Mouse (Mus musculus) forebrain, embryonic 13.5 days (tissue): Measurements from ENCODE around the gene Tecpr1. TPM values are rescaled to one million over a fixed set of nuclear protein-coding genes. Genes with fewer than 3 reads are reported as not detected.
A peak's percentile ranks its signal among the peaks of the same experiment; 100 is the strongest.

Source experiments
- ATAC-seq: fragments of 200-750 bp; cut with Nextera tagmentation; 2 replicates; pipeline ENCODE4 v1.8.0; 2017
- H3K27ac ChIP-seq: fragments of 300-500 bp; sonication (generic); 2 replicates; pipeline ENCODE4 v1.5.1; 2015; ENCODE audit warnings: inconsistent platforms, mild to moderate bottlenecking, moderate library complexity
- H3K27me3 ChIP-seq: fragments of 300-500 bp; sonication (generic); 2 replicates; pipeline ENCODE4 v1.6.1; 2015; ENCODE audit warnings: mild to moderate bottlenecking, inconsistent platforms
- H3K36me3 ChIP-seq: fragments of 300-500 bp; sonication (generic); 2 replicates; pipeline ENCODE4 v1.6.1; 2015; ENCODE audit warnings: mild to moderate bottlenecking, inconsistent platforms; ENCODE audit not compliant: poor library complexity, severe bottlenecking
- H3K4me1 ChIP-seq: fragments of 300-500 bp; sonication (generic); 2 replicates; pipeline ENCODE4 v1.6.1; 2015; ENCODE audit warnings: inconsistent platforms
- H3K4me2 ChIP-seq: fragments of 300-500 bp; sonication (generic); 2 replicates; pipeline ENCODE4 v1.6.1; 2015; ENCODE audit warnings: inconsistent platforms, mild to moderate bottlenecking, moderate library complexity
- H3K4me3 ChIP-seq: fragments of 300-500 bp; sonication (generic); 2 replicates; pipeline ENCODE4 v1.5.1; 2015; ENCODE audit warnings: mild to moderate bottlenecking, inconsistent platforms
- H3K9ac ChIP-seq: fragments of 300-500 bp; sonication (generic); 2 replicates; pipeline ENCODE4 v1.6.1; 2015; ENCODE audit warnings: mild to moderate bottlenecking, inconsistent platforms
- H3K9me3 ChIP-seq: fragments of 300-500 bp; sonication (generic); replicated peaks from 2 replicates; pipeline ENCODE4 v1.6.1; 2016; ENCODE audit warnings: inconsistent platforms
- WGBS: fragments of 180-500 bp; shearing (Covaris S2); methylation state at CpG from one replicate; pipeline ENCODE4 v1.1.7; 2015; 5-methylcytosine and 5-hydroxymethylcytosine counted together
- polyA plus RNA-seq: library from polyadenylated mRNA; unstranded; fragments of >200 nt; fragmentation: Nextera tagmentation; extraction: Ambion mirVana; gene quantifications from 2 replicates; pipeline ENCODE4 v1.2.1, GENCODE M21; 2015

The Tecpr1 gene
- polyA plus RNA-seq, 1 experiment from 2014 or later, result 39.7 TPM

DNA sequence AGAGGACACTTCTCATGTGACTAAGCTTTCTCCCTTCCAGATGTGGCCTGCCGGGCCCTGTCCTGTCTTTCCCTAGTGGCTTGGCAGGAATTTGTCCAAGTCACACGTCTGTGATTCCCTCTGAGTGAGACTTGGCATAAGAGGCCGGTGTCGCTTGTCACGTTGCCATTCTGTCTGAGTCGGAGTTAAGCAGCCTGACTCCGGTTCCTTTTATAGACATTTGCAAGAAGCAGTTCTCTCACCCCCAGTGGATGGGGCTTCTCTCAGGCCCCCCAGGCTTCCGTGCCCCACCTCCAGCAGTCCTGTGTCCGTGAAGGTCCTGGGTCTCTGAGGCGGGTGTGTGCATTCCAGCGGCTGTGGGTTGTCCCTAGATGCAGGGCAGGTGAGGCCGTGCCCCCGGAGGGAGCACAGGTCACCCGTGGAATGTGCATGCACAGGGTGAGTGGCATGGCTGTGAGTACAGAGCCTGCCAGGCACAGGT lies 34.8 kb upstream of the Tecpr1 start:
- peaks cover 57% of the 10 kb centered on the region for H3K4me1 ChIP-seq
- H3K9me3 ChIP-seq, result no peaks in the 10 kb centered on the region
- H3K4me2 ChIP-seq, result peak overlapping the region; percentile 83
- 39% methylated on average over 14 of the region's 14 CpGs for WGBS
- no peaks in the 10 kb centered on the region for H3K27me3 ChIP-seq
- H3K4me3 ChIP-seq, result peak overlapping the region; percentile 98
- no peak for ATAC-seq
- peaks cover 30% of the 10 kb centered on the region for H3K36me3 ChIP-seq
- no peak overlapping the region for H3K27ac ChIP-seq
- peak overlapping the region; percentile 96 for H3K9ac ChIP-seq

DNA sequence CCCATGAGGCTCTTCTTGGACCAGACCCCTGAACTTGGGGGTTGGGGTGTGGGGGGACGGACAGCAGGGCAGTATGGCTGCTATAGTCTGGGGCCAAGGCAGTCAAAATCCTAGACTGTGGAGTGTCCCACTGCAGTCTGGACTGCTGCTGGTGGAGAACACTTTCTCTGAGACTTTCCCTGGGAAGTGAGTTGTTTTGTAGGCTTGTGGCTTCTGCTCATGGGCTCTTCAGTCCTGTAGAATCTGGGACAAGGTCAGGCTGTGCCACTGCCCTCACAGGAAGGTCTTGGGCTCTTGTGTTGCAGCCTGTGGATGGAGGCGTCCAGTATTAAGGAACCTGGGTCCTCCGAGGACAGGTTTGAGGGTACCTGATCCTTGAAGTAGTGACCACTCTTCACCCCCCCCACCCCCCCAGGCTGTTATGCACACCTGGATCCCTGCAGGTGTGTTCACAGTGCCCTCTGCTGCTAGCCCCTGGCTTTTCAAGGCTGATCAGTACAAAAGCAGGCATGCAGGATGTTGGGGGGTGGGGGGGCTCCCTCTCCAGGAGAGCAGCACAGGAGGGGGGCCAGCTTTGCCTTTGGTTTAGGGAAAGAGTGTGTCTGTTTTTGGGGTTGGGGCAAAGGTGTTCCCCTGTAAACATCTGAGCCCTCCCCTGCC lies 34.2 kb upstream of the Tecpr1 start:
- peak overlapping the region; percentile 83 for H3K4me2 ChIP-seq
- peak overlapping the region; percentile 98 for H3K4me3 ChIP-seq
- no peak for ATAC-seq
- no peaks in the 10 kb centered on the region for H3K27me3 ChIP-seq
- WGBS, result 78% methylated on average over 3 of the region's 3 CpGs
- peak overlapping the region; percentile 96 for H3K9ac ChIP-seq
- H3K4me1 ChIP-seq, result peaks cover 54% of the 10 kb centered on the region
- H3K9me3 ChIP-seq, result no peaks in the 10 kb centered on the region
- 0 out of 2 replicates have a peak overlapping the region, but pooled peaks have one; percentile 85 for H3K27ac ChIP-seq
- peaks cover 29% of the 10 kb centered on the region for H3K36me3 ChIP-seq

GRCm38 (mm10) chr5:144256888-144257287 lies 33.5 kb upstream of the Tecpr1 start:
- H3K27me3 ChIP-seq, result no peaks in the 10 kb centered on the region
- H3K9ac ChIP-seq, result peak overlapping the region; percentile 96
- H3K4me2 ChIP-seq, result peak overlapping the region; percentile 83
- 40% methylated on average over 1 of the region's 1 CpGs for WGBS
- peaks cover 54% of the 10 kb centered on the region for H3K4me1 ChIP-seq
- peak overlapping the region; percentile 98 for H3K4me3 ChIP-seq
- no peaks in the 10 kb centered on the region for H3K9me3 ChIP-seq
- peaks cover 28% of the 10 kb centered on the region for H3K36me3 ChIP-seq
- peak overlapping the region; percentile 85; the same call in 1 of the 2 replicates for H3K27ac ChIP-seq
- ATAC-seq, result no peak

GRCm38 (mm10) chr5:144256541-144256870 lies 33.1 kb upstream of the Tecpr1 start:
- no peak for ATAC-seq
- Histone ChIP-seq H3K9ac (peak overlapping the region; percentile 96), H3K4me3 (peak overlapping the region; percentile 98), H3K36me3 (peaks cover 24% of the 10 kb centered on the region), H3K9me3 (no peaks in the 10 kb centered on the region), H3K4me1 (peaks cover 51% of the 10 kb centered on the region), H3K27ac (peak overlapping the region; percentile 85), H3K4me2 (peak overlapping the region; percentile 83), H3K27me3 (no peaks in the 10 kb centered on the region)
- 5% methylated on average over 7 of the region's 7 CpGs for WGBS

DNA sequence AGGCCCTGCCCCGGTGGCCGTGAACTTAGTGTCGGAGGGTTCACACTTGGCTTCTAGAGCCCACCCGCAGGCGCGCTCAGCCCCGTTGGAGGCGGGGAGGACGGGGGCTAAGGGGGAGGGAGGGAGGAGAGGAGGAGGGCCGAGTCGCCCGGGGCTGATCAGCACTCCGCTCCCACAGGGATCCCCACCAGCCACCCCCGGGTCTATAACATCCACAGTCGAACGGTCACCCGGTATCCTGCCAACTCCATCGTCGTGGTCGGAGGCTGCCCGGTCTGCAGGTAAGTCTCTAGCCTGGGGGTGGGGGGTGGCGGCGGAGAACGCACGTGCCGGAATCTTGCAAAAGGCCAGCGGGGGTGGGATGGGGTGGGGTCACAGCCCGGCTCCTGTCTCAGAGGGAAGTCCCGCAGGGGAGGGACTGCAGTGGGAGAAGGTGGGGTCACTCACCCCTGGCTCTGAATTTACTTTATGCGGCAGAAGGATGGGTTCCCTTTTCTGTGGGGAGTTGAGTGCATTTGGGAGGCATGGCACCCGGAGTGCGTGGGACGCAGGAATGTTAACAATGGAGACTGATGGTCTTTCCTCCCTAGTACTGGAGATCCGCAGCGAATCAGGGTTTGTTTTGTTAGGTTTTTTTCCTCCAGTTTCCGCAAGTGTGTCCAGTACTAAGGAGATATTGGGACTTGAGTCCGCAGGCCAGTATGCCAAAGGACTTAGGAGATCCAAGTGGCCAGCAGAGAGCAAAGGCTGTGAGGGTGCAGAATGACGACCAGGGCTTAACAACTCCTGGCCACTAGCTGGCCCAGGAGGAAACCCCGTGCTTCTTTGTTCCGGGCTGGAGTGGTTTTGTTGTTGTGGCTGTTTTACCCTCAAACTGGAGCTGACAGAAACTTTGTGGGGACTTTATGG lies 32.5 kb upstream of the Tecpr1 start:
- Histone ChIP-seq H3K27me3 (no peaks in the 10 kb centered on the region), H3K4me1 (peaks cover 49% of the 10 kb centered on the region), H3K36me3 (peaks cover 20% of the 10 kb centered on the region), H3K4me3 (peak overlapping the region; percentile 98), H3K9me3 (no peaks in the 10 kb centered on the region), H3K27ac (peak overlapping the region; percentile 85), H3K9ac (peak overlapping the region; percentile 96), H3K4me2 (peak overlapping the region; percentile 83)
- under 1% methylated on average over 27 of the region's 40 CpGs for WGBS
- peak; percentile 73 for ATAC-seq

DNA sequence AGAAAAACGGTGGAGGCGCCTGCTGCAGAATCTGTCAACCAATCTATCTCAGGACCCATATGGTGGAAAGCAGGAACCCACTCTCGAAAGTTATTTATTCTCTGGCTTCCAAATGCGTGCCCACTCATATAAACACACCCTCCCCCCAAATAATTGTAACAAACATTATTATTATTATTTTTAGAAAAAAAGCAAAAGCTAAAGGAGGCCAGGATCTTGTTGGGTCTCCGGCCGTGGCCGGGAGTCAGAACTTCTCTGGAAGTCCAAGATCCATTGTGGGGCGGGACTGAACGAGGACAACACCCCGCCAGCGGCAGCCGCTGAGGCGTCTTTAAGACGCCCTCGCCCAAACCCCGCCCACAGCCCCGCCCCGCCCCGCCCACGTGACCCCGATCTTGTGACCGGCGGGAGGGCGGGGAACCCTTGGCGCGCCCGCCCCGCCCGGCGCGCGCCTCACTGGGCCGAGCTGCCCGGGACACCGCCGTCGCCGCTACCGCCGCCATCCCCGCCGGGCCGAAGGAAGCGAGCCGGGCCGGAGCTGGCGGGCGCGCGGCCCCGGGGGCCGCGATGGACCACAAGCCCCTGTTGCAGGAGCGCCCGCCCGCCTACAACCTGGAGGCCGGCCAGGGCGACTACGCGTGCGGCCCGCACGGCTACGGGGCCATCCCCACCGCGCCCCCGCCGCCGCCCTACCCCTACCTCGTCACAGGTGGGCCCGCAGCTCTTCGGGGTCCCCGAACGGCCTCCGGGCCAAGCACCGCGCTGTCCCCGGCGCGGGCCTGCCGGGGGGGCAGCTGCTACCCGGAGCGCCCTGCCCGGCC lies 31.6 kb upstream of the Tecpr1 start:
- H3K4me2 ChIP-seq, result peak overlapping the region; percentile 83
- WGBS, result 1% methylated on average over 30 of the region's 84 CpGs
- H3K4me1 ChIP-seq, result peaks cover 47% of the 10 kb centered on the region
- peak overlapping the region; percentile 98 for H3K4me3 ChIP-seq
- peaks cover 3% of the 10 kb centered on the region; the same call in 1 of the 2 replicates for H3K9me3 ChIP-seq
- H3K9ac ChIP-seq, result peak overlapping the region; percentile 96
- H3K27ac ChIP-seq, result peak overlapping the region; percentile 85
- H3K36me3 ChIP-seq, result peaks cover 11% of the 10 kb centered on the region
- ATAC-seq, result peak; percentile 87
- H3K27me3 ChIP-seq, result no peaks in the 10 kb centered on the region

DNA sequence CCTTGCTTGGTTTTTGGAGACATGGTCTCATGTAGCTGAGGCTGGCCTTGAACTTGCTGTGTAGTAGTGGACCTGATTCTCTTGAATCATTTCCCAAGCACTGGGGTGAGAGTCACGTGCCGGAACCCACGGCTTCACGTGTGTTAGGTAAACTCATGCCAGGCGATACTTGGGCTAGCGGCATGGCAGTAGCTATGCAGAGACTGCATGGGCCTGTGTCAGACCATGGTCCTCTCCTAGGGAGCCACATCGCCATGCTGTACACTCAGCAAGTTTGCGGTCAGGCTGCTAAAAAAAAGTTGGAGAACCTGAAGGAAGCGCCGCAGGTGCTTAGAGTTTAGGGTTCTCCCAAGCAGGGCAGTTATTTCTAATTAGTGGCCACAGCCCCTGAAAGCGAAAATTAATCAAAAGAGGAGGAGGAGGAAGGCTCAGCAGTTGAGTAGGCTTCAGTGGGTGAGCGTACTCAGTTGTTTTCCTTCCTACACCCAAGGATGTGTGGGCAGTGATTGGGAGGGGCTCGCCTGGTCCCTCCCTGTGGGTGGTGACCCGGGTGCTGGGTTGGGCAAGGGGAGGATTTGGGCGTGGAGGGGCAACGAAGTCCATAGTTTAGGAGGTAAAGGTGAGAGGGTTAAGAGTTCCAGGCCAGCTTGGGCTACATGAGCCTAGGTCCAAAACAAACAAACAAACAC lies 30.9 kb upstream of the Tecpr1 start:
- Histone ChIP-seq H3K4me1 (peaks cover 39% of the 10 kb centered on the region), H3K4me3 (peak overlapping the region; percentile 98), H3K4me2 (peak overlapping the region; percentile 83), H3K9me3 (peaks cover 5% of the 10 kb centered on the region; the same call in 1 of the 2 replicates), H3K9ac (0 out of 2 replicates have a peak overlapping the region, but pooled peaks have one; percentile 96), H3K27ac (no peak overlapping the region), H3K36me3 (peaks cover 10% of the 10 kb centered on the region), H3K27me3 (no peaks in the 10 kb centered on the region)
- ATAC-seq, result peak; percentile 12; the same call in 1 of the 2 replicates
- 57% methylated on average over 16 of the region's 16 CpGs for WGBS

GRCm38 (mm10) chr5:144253212-144253611 lies 29.8 kb upstream of the Tecpr1 start:
- Histone ChIP-seq H3K4me2 (no peak overlapping the region), H3K9ac (no peak overlapping the region), H3K27ac (no peak overlapping the region), H3K9me3 (peaks cover 5% of the 10 kb centered on the region; the same call in 1 of the 2 replicates), H3K4me1 (peaks cover 29% of the 10 kb centered on the region), H3K27me3 (no peaks in the 10 kb centered on the region), H3K4me3 (no peak overlapping the region), H3K36me3 (no peaks in the 10 kb centered on the region)
- ATAC-seq, result no peak
- WGBS, result 81% methylated on average over 4 of the region's 4 CpGs

DNA sequence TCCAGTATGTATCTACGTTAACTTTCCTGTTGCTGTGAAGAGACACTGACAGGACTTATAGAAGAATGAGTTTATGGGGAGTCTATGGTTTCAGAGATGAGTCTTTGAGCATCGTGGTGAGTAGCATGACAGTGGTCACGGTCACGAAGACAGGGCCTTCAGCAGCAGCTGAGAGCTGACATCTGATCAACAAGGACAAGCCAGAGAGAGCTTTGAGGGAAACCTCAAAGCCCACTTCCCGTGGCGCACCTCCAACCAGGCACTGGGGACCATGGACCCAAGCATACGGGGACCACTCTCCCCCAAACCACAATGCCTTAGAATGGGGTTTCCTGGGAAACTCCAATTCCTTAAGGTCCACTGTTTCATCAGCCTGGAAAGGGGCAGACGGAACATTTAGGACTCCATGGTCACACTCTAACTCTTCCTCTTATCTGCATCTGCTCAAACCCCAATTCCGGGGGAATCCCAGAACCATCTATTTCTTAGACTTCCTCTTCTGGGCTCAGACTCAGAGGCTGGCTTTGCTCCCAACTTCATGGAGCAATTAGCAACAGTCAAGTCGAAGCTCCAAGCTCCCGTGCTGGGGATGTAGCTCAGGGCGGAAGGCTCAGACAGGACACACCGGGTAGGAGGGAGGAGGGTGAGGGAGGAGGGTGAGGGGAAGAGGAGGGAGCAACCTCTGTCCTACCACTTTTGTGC lies 28.6 kb upstream of the Tecpr1 start:
- H3K9ac ChIP-seq, result no peak overlapping the region
- no peak overlapping the region for H3K4me3 ChIP-seq
- H3K27me3 ChIP-seq, result no peaks in the 10 kb centered on the region
- H3K36me3 ChIP-seq, result no peaks in the 10 kb centered on the region
- peaks cover 17% of the 10 kb centered on the region for H3K4me1 ChIP-seq
- whole genome bisulfite sequencing, result 92% methylated on average over 13 of the region's 13 CpGs
- H3K4me2 ChIP-seq, result no peak overlapping the region
- no peak for ATAC-seq
- peaks cover 5% of the 10 kb centered on the region; the same call in 1 of the 2 replicates for H3K9me3 ChIP-seq
- H3K27ac ChIP-seq, result no peak overlapping the region

GRCm38 (mm10) chr5:144249871-144250270 lies 26.5 kb upstream of the Tecpr1 start:
- ATAC-seq, result no peak

More at GRCm38 (mm10) chr5:144249871-144250270, 26.5 kb upstream of the Tecpr1 start:
- Histone ChIP-seq H3K27ac (no peak overlapping the region), H3K4me2 (no peak overlapping the region), H3K27me3 (no peaks in the 10 kb centered on the region), H3K36me3 (no peaks in the 10 kb centered on the region), H3K9ac (no peak overlapping the region), H3K9me3 (peaks cover 5% of the 10 kb centered on the region; the same call in 1 of the 2 replicates), H3K4me1 (0 out of 2 replicates have a peak, but pooled peaks cover 6% of the 10 kb centered on the region), H3K4me3 (no peak overlapping the region)
- WGBS, result 90% methylated on average over 3 of the region's 3 CpGs
